Mouse (Mus musculus): ENCODE measurements around the gene Cgnl1.

DNA sequence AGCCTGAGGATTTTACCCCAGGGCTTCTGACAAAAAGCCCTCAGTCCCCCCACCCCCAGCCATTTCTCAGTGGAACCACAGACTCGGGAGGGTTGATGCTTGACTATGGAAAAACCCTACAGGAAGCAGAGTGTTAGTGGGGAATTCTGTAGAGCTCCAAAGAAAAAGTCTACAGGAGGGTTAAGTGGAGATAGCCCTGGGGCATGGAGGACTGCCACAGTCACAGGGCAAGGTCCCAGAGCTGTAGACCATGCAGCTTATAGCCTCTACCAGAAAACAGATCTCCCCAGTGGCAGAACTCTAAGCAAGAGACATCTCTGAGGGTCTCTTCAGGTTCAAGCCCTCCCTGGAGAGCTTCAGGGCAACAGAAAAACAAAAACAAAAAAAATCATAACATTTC, 135.8 kb downstream of the Cgnl1 start:
- no peak for TF ChIP-seq CTCF (IDR thresholded peaks at IDR 0.05; ENCODE audit: low read depth, low read length)
- TF ChIP-seq POLR2A (IDR thresholded peaks at IDR 0.05; ENCODE audit: extremely low read depth, insufficient read depth, low read length): no peak
